Mouse (Mus musculus): ENCODE results near the gene Nt5m.
"Not testable (repeated sequence)": the region's sequence is repeated elsewhere in the genome, so short reads cannot be mapped to it uniquely, and the experiment has no call there.

Gene Nt5m

DNA sequence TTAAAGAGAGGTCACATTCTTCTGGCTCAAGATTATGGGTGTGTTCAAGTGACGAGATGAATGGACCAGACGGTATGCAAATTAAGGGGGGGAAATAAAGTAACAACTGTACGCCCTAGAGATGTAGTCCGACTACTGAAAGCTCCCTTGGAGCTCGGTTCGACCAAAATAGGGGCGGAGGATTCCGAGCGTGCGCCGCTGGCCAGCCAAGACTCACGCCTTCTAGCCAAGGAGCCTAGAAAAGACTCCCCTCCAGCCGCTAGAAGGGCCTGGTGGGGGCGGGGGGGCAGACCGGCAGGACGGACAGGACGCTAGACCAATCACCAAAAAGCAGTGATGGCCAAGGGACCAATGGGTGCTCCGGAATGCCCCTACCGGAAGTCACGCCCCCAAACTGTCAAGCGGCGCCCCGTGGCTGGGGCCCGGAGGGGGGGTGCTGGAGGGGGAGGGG is at the start of gene Nt5m:
Nt5m (plus strand) TSS at position 440 of the 451 bp plus-strand sequence.
- DNase-seq (ENCODE audit: inconsistent age in 2 of 2, low spot score in 1 of 2), result peak; percentile 95 to 99

DNA sequence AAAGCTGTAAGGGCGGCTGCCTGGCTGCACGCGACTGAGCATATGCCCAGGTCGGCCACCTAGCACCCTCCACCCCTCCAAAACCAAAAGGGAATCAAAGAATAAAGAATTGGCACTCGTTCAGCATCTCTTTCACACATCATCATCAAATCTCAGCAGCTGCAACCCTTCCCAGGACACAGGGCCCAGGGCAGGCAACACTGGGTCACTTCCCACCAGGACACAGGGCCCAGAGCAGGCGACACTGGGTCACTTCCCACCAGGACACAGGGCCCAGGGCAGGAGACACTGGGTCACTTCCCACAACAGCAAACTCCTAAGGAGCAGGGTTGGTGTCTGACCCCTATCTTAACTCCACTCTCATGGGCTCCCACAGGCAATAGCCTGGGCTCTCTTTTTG is 45.9 kb upstream of the Nt5m start:
- no peak for DNase-seq (ENCODE audit: inconsistent age in 2 of 2, low spot score in 1 of 2)

DNA sequence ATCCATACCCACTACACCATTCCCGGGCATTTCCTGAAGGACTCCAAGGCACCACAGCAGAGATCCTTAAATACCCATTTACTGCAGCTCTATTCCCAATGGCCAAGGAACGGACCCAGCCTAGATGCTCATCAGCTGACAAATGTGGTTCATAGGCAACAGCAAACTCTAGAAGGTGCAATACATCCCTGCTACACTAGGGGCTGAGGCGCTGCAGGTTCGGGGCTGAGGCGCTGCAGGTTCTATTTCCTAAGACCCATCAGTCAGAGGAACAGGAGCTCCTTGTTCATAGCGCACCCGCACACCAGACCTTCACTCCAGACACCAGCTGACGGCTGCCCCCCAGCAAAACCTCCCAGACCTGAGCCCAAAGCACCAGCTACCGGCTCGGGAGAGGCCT is 38.8 kb upstream of the Nt5m start:
- no peak for DNase-seq (ENCODE audit: inconsistent age in 2 of 2, low spot score in 1 of 2)

DNA sequence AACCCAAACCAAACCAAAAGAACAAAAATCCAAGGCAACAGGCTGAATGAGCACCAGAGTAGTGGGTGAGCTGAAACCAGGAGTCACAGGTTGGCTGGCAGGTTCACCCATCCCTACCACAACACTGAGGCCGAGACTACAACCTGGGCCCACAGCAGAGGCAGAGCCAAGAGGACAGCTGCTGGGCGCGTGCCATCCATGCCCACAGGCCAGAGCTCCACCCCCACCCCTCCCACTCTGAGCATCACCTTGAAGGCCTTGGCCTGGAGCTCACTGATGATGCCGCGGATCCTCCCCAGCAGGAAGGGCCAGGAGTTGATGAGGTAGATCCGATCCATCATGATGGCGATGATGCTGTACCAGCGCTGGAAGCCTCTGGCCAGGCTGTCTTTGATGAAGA is 37.4 kb upstream of the Nt5m start:
- DNase-seq (ENCODE audit: inconsistent age in 2 of 2, low spot score in 1 of 2), result no peak

DNA sequence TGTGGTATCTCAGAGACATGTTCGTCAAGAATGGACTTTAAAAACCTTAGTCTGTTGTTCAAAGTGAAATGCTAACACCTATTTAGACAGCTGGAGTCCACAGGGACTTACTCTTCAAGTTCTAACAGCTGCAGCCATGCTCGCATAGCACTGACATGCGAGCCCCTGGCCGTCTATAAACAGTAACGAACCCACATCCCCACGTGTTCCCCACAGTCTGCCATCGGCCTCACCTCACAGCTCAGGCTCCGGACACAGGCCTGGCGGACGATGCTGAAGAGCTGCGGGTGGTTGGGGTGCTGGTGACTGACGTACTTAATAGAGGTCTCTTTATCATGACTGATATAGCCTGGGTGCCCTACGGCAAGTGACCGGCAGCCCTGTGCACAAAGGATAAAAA is 35.7 kb upstream of the Nt5m start:
- no peak for DNase-seq (ENCODE audit: inconsistent age in 2 of 2, low spot score in 1 of 2)

DNA sequence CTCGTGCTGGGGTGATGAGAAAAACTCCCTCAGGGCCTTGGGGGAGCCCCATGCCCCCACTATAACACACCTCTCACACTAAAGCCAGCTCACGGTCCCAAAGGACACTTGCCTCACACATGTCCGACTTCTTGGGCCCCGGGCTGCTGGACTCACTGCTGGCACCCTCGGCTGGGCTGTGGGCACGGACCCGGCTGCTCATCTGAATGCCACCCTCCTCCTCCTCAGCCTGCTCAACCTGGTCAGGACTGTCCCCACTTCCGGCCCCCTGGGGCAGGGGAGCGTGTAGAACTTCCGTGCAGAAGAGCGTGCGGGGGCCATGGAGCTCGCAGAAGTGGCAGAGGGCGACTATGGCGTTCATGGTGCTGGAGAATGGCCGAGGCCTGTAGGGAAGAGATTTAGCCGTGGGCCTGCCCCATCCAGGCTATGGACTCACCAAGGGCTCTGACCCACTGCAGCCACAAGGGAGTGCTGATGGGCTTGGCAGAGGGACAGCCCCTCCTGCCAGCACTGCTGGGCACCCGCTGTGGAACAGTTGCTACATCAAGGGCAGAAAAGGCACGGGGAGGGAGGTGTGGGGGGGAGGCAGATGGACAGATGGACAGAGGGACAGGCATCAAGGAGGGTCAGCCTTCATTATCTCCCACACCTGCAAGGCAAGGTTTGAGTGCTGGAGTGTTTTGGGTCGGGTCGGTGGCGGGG is 34.7 kb upstream of the Nt5m start:
- DNase-seq (ENCODE audit: inconsistent age in 2 of 2, low spot score in 1 of 2), result peak in 1 of 2 experiments; percentile 58

DNA sequence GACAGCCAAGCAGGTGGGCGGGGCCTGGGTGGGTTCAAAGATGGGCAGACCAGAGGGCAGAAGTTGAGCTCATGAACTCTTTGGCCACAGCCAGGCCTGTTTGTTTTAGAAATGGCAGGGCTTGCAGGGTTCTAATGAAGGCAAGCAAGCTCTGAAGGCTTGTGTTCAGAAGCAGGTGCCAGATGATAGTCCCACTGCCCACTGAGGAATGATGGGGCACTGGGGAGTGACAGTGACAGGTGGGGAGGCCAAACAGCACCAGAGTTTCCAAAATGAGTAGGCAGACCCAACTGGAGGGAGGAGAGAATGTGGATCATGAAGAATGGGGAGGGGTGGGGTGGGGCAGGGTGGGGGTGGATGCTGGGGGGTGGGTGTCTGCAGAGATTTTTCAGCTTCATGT is 34.0 kb upstream of the Nt5m start:
- DNase-seq (ENCODE audit: inconsistent age in 2 of 2, low spot score in 1 of 2), result peak in 1 of 2 experiments; percentile 22

DNA sequence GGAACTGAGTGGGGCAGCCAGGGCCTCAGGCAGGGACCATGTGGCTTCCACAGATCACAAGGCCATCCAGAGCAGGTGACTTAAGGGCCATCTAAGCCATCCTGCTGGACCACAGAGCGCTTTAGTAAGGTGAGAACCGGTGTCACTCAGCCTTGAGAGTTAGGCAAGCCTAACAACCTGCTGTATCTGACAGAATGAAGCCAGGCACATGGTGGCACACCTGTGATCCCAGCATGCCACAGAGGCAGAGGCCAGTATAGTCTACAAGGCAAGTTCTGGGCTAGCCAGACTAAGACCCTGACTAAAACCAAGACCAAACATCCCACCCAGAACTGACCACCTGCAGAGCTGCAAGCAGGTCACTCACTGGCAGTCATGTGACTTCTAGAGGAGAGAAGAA is 33.6 kb upstream of the Nt5m start:
- no peak for DNase-seq (ENCODE audit: inconsistent age in 2 of 2, low spot score in 1 of 2)

DNA sequence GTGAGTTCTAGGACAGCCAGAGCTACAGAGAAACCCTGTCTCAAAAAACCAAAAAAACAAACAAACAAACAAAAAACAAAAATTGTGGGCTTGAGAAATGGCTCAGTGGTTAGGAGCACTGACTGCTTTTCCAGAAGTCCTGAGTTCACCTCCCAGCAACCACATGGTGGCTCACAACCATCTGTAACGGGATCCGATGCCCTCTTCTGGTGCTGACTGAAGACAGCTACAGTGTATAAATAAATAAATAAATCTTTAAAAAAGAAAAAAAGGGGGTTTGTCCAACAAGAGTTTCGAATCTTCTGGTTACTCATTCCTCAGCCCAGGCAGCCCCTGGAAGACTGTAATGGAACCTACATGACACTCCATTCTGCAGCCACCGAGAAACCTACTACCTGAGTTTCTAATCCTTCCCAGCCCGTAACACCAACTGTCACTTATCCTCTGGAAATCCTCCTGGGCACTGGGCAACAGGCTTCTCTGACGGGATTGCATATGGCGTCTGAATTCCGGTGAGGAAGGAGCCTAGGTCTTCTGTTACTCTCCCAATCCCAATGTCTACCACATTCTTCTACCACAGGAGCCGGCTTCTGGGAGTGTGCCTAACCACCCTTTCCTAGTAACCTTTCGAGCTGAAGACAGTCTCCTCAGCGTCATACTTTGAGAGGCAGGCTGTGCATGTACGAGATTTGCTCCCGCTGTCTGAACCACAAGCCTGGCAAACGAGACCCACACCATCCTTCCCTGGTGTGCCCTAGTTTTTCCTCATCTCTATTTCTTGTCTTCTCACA is 30.9 kb upstream of the Nt5m start:
- DNase-seq (ENCODE audit: inconsistent age in 2 of 2, low spot score in 1 of 2), result peak in 1 of 2 experiments; percentile 44

DNA sequence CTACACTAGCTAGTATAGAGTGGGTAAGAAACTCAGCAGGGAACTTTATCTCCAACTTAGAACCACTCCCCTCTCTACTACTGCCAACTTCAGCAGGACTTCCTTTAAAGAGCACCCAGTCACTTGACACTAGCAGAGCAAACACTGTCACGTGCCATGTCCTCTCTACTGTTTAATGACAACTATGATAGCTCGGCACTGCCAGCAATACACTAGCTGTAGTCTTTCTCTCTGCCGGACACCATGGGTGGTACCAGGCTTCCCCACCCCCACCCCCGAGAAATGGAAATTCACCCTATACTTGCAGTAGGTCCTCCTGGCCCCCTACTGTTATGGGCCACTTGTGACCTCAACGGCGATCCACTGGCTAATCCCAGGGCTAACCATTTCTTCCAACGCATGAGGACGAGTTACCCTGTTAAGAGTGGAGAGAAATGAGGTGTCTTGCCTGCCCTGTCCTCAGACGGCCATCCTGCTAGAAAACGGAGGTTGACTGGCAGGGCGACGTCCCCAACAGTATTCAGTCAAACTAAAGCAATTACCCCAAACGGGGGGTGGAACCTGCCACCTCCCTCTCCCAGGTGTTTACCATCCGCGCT is 30.1 kb upstream of the Nt5m start:
- DNase-seq (ENCODE audit: inconsistent age in 2 of 2, low spot score in 1 of 2), result peak; percentile 44 to 82

DNA sequence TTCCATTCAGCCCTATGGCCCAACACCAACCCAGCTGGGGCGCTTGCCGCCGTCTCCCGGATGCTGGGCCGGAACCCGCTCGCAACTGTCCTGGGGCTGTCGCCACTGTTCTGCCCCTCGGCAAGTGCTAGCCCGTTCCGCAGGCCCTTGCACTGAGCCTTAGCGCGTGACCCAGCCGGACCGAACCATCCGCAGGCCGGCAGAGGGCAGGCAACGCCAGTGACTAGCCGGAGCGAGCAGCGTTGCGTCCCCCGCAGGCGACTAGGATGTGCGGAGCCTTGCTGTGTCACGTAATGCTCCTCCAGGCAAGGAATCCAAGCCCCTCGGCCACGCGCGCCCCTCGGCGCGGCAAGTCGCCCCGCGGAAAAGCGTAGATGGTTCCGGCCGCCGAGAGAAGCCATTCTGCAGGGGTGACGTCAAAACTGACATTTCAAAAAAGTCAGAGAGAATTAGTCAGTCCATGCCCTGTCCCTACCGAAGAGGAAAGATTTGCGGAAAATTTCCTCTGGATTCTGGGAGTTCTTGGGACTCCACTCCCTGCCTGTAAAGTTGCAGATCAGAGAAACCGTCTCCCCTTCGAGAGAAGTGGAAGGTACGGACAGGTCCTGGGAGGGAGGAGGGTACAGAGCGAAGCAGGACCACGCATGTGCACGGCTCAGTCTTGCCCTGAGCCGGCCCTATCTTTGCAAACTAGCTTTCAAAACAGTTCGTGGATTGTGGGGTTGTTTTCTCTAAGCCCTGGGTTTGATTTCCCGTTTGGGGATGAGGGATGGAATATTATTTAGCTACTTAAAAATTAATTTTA is 29.4 kb upstream of the Nt5m start, which contains the start of gene Flcn:
Flcn (minus strand) TSS at position 347 of the 805 bp plus-strand sequence.
- peak; percentile 89 to 98 for DNase-seq (ENCODE audit: inconsistent age in 2 of 2, low spot score in 1 of 2)

DNA sequence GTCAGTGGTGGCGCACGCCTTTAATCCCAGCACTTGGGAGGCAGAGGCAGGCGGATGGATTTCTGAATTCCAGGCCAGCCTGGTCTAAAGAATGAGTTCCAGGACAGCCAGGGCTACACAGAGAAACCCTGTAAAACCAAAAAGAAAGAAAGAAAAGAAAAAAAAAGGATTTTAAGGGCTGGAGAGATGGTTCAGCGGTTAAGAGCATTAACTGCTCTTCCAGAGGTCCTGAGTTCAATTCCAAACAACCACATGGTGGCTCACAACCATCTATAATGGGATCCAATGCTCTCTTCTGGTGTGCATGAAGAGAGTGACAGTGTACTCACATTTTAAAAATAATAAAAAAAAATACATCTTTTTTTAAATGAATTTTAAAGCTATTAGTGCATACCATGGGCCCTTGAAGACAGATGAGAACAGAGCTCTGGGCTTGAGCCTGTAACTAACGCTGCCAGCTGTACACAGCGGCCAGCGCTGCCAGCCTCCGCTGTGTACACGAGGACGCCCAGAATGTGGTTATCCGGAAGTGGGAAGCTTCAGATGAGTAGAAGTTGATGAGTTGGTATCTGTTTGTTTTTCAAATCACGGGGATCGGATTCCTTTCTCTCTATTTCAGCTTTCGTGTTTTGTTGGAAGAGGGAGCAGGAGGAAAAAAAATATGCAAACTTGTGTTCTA is 28.6 kb upstream of the Nt5m start:
- no peak for DNase-seq (ENCODE audit: inconsistent age in 2 of 2, low spot score in 1 of 2)

DNA sequence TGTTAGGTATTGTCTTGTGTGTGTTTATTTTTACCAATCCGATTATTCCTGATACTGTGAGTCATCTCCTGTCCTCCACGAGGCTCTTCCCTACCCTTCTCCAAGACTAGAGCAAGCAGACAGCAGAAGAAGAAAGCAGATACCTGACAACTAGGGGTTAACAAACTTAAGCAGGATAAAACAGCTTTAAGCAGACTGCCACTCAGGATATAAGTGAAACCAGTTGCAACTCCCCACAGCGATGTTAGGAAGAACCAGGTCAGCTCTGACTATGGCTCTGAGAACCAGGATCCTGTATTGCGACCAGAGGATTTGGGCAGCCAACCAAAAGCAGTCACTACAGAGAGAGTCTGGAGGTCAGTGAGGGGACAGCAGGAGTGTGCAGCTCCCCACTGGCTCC is 28.0 kb upstream of the Nt5m start:
- DNase-seq (ENCODE audit: inconsistent age in 2 of 2, low spot score in 1 of 2), result peak; percentile 28 to 76

DNA sequence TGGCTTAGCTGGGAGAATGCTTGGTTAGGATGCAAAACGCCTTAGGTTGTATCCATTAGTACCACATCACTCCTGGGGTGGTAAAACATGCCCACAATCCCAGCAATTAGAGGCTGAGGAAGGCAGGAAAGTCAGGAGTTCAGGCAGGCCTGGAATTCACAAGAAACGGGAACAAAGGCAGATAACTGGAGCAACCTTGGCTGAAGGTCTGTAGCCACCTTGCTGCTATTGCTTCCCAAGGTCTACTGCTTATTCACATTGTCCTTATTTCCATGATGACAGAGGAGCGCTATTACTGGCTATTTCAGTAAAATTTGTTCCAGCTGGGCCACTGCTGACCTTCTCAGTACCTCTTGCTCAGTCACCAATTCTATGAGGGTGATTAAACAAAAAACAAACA is 26.0 kb upstream of the Nt5m start:
- DNase-seq (ENCODE audit: inconsistent age in 2 of 2, low spot score in 1 of 2), result peak; percentile 60 to 87

DNA sequence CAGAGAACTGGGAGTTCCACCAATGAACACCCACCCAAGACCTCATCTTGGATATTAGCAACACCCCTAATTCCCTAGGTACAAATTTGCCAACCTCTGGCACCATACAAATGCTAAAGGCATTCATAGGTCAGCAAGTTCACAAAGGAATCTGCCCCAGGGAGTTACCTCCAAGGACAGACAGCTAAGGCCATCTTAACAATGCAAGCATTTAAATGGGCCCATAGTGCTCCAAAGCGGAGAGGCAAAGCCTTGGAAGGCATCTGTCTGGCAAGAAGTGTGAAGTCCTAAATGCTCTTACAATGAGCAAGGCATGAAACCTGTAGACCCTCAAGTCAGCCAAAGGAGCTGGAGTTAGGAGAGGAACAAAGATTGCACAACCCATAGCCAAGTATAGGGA is 24.9 kb upstream of the Nt5m start:
- no peak for DNase-seq (ENCODE audit: inconsistent age in 2 of 2, low spot score in 1 of 2)

DNA sequence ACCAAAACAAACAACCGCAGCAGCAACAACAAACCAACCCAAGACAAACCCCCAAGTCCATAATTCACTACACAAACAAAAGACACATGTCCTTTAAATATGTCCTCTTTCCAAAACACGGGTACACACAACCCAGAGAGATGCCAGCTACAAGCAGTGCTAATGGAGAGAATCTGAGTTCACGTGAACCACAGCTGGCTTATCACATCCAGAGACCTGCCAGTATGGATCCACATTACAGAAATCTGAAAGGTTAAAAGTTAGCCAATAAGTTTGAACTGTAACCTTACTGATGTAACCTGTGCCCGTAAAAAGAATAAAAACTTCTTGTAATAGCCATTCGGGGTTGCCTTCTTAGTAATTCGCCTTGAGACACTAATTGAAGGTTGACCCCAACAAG is 24.3 kb upstream of the Nt5m start:
- DNase-seq (ENCODE audit: inconsistent age in 2 of 2, low spot score in 1 of 2), result peak in 1 of 2 experiments; percentile 59

DNA sequence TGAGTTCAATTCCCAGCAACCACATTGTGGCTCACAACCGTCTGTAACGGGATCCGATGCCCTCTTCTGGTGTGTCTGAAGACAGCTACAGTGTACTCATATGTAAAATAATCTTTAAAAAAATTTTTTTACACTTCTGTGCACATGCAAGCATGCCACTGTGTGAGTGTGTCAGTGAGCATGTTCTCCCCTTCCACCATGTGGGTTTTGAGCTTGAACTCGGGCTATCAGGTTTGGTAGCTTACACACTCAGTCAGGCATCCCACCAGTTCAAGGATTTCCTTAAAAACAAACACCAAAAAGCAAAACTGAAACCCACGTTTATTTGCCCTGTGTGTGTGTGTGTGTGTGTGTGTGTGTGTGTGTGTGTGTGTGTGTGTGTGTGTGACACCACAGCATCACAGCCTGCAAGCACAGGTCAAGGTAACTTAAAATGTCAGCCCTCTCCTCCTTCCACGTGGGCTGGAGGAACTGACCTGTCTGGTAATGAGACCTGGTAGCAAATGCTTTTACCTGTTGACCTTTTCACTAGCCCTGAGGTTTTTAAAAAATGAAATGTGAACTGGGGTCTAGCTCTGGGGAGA is 23.7 kb upstream of the Nt5m start:
- DNase-seq (ENCODE audit: inconsistent age in 2 of 2, low spot score in 1 of 2), result peak in 1 of 2 experiments; percentile 67

DNA sequence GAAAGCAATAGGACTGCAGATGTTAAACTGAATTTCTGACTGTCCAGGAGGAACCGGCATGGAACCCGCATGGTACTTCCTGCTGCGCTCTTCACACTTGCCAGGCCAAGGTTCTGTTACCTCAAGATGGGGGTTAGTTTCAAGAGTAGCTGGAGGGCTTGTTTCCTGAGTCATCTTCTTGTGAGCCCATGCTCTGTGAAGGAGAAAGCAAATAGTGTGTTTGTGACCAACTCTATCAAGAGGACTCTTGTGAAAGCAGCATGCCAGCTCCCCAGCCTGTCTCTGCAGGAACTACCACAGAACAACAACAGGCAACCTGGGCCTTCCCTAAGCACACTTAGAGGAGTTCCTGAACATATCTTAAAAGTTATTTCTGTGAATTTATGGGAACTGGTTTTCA is 21.3 kb upstream of the Nt5m start:
- DNase-seq (ENCODE audit: inconsistent age in 2 of 2, low spot score in 1 of 2), result peak in 1 of 2 experiments; percentile 33

DNA sequence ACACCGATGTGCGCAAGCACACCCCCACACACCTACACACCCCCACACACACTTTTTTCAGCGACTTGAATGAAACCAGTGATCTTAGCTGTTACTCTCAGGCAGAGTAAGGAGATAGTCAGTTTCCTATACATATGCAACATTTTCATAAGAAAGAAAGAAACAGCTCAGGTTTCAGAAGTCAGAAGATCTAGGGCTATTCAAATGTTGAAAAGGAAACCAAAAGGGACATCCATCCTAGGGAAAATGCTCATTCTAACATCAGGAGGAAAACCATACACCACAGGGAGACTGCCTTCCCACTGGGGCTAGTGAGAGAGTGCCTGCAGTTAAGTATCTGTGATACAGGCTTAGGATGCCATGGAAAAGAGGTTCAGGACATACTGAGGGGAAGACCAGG is 17.6 kb upstream of the Nt5m start:
- DNase-seq (ENCODE audit: inconsistent age in 2 of 2, low spot score in 1 of 2), result peak in 1 of 2 experiments; percentile 24

DNA sequence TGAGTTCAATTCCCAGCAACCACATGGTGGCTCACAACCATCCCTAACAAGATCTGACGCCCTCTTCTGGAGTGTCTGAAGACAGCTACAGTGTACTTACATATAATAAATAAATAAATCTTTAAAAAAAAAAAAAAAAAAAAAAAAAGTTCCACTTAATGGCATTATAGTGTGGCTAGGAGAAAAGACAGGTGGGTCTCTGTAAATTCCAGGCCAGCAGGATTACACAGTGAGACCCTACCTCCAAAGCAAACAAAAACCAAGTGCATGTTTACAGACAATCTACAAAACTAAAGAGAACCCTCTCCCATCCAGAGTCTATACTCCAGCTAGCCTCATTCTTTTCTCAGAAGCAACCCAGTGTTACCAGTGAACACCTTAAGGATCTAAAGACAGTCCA is 1.5 kb upstream of the Nt5m start:
- DNase-seq (ENCODE audit: inconsistent age in 2 of 2, low spot score in 1 of 2), result not testable (repeated sequence)

Measured in adrenal gland, adult (tissue).